Mouse (Mus musculus) liver, embryonic 11.5 days (tissue): ENCODE measurements around the gene Col26a1. TPM values are rescaled to one million over a fixed set of nuclear protein-coding genes. Genes with fewer than 3 reads are reported as not detected.

Experiments
- ATAC-seq: fragments of 200-750 bp; cut with Nextera tagmentation; replicated peaks from 2 replicates; pipeline ENCODE4 v1.8.0; 2017; ENCODE audit warnings: moderate number of reproducible peaks, mild to moderate bottlenecking, moderate TSS enrichment, moderate library complexity; ENCODE audit not compliant: low FRiP score
- DNase-seq: peaks from one replicate; pipeline ENCODE4 v3.0.0-alpha.2; 2017; ENCODE audit warnings: low spot score
- H3K27ac ChIP-seq: fragments of 300-500 bp; sonication (generic); 2 replicates; pipeline ENCODE4 v1.5.1; 2014; ENCODE audit warnings: mild to moderate bottlenecking, low read depth, low read length, control low read depth
- H3K27me3 ChIP-seq: fragments of 300-500 bp; sonication (generic); replicated peaks from 2 replicates; pipeline ENCODE4 v1.6.1; 2014; ENCODE audit warnings: low read length, mixed read lengths; ENCODE audit not compliant: control insufficient read depth, insufficient read depth
- H3K36me3 ChIP-seq: fragments of 300-500 bp; sonication (generic); 2 replicates; pipeline ENCODE4 v1.6.1; 2014; ENCODE audit warnings: mild to moderate bottlenecking, low read length, moderate library complexity, mixed read lengths; ENCODE audit not compliant: control insufficient read depth, insufficient read depth
- H3K4me1 ChIP-seq: fragments of 300-500 bp; sonication (generic); replicated peaks from 2 replicates; pipeline ENCODE4 v1.6.1; 2014; ENCODE audit warnings: low read length, mixed read lengths; ENCODE audit not compliant: control insufficient read depth, insufficient read depth
- H3K4me2 ChIP-seq: fragments of 300-500 bp; sonication (generic); 2 replicates; pipeline ENCODE4 v1.6.1; 2014; ENCODE audit warnings: mild to moderate bottlenecking, control low read depth, moderate library complexity
- H3K4me3 ChIP-seq: fragments of 300-500 bp; sonication (generic); 2 replicates; pipeline ENCODE4 v1.5.1; 2014; ENCODE audit warnings: low read depth, low read length, control low read depth
- H3K9ac ChIP-seq: fragments of 300-500 bp; sonication (generic); 2 replicates; pipeline ENCODE4 v1.6.1; 2014; ENCODE audit warnings: low read depth, low read length, control low read depth
- H3K9me3 ChIP-seq: fragments of 300-500 bp; sonication (generic); 2 replicates; pipeline ENCODE4 v1.6.1; 2016; ENCODE audit warnings: low read length, inconsistent platforms, mixed read lengths; ENCODE audit not compliant: control insufficient read depth
- WGBS: fragments of 180-500 bp; shearing (Covaris S2); extraction: QIAGEN DNeasy Blood & Tissue Kit; methylation state at CpG from one replicate; pipeline ENCODE4 v1.1.7; 2014; 5-methylcytosine and 5-hydroxymethylcytosine counted together
- polyA plus RNA-seq: library from polyadenylated mRNA; unstranded; fragments of >200 nt; fragmentation: Nextera tagmentation; extraction: Ambion mirVana; gene quantifications from 2 replicates; pipeline ENCODE4 v1.2.1, GENCODE M21; 2014

Gene Col26a1
- polyA plus RNA-seq, 1 experiment from 2014 or later: 9.8 TPM

- H3K4me3 ChIP-seq: no peak overlapping the region
- no peak overlapping the region for H3K27ac ChIP-seq
- 0 out of 2 replicates have a peak, but pooled peaks cover 2% of the 10 kb centered on the region for H3K4me1 ChIP-seq
- ATAC-seq: no peak
- H3K4me2 ChIP-seq: no peak overlapping the region
- no peak for DNase-seq
- no peaks in the 10 kb centered on the region for H3K27me3 ChIP-seq
- no peaks in the 10 kb centered on the region for H3K36me3 ChIP-seq
- no peaks in the 10 kb centered on the region for H3K9me3 ChIP-seq
- 93% methylated on average over 8 of the region's 8 CpGs for WGBS
- no peak overlapping the region for H3K9ac ChIP-seq
These were observed 34.7 kb upstream of the Col26a1 start for GRCm38 (mm10) chr5:136917613-136918242.

DNA sequence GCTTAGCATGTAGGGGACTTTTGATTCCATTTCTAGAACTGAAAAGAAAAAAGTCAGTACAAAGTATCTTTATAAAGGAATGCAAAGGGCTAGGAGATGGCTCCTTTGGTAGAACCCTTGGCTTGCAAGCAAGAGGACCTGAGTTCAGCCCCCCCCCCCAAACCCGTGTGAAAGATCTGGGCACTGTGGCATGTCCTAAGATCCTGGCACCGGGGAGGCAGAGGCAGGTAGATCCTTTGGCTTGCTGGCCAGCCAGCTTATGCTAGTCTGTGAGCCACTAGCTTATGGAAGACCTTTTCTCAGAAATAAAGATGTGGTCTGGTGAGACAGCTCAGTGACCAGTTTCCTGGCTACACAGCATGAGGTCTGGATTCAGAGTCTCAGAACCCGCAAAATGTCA lies 31.2 kb upstream of the Col26a1 start:
- 79% methylated on average over 3 of the region's 3 CpGs for WGBS
- H3K9me3 ChIP-seq: no peaks in the 10 kb centered on the region
- no peaks in the 10 kb centered on the region for H3K27me3 ChIP-seq
- H3K27ac ChIP-seq: no peak overlapping the region
- no peaks in the 10 kb centered on the region for H3K4me1 ChIP-seq
- no peak for ATAC-seq
- no peak overlapping the region for H3K9ac ChIP-seq
- no peak overlapping the region for H3K4me3 ChIP-seq
- 0 out of 2 replicates have a peak, but pooled peaks cover 2% of the 10 kb centered on the region for H3K36me3 ChIP-seq
- DNase-seq: no peak
- H3K4me2 ChIP-seq: no peak overlapping the region

DNA sequence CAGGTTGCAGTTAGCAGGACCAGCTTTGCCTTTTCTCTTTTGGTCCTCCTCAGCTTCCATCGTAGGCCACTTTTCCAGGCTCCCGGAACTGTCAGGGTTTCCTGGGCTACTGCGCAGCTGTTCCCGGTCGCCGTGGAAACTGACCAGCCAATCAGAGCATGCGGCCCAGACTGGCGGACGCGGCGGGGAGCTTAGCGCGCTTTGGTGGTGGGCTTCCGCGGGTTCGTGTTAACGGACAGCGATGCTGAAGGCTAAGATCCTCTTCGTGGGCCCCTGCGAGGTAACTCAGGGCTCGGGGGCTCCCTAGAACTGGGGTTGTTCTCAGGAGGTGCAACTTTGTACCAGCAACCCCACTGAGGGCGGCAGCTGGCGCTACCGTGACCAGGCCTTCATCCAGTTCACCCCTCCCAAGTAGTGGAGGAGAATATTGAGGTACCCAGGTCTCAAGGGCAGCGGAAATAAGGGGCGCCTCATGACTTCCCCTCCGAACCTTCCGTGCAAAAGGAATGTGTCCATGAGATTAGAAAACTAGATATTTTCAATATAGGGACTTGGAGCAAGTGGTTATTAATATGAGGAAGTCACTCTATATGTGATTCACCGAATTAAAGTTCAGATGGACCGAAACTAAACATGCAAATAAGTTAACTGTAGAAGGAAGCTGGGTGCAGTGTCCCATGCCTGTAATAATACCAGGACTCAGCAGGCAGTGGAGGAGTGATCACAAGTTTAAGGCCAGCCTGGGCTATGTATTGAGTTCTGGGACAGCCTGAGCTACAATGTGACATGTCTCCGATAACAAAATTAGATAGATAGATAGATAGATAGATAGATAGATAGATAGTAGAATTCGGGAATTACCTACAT lies 25.2 kb upstream of the Col26a1 start, which contains the start of gene Ift22:
Ift22 (plus strand) TSS at position 160 of the 867 bp plus-strand sequence.
- peak; percentile 87 for ATAC-seq
- H3K36me3 ChIP-seq: 0 out of 2 replicates have a peak, but pooled peaks cover 2% of the 10 kb centered on the region
- peak within 1 kb of the TSS; percentile 58 for H3K9ac ChIP-seq
- peak within 1 kb of the TSS; percentile 77 for H3K4me2 ChIP-seq
- WGBS: 8% methylated on average over 32 of the region's 32 CpGs
- 0 out of 2 replicates have a peak, but pooled peaks cover 4% of the 10 kb centered on the region for H3K4me1 ChIP-seq
- no peaks in the 10 kb centered on the region for H3K9me3 ChIP-seq
- H3K27ac ChIP-seq: no peak within 1 kb of the TSS
- peak; percentile 86 for DNase-seq
- H3K27me3 ChIP-seq: no peaks in the 10 kb centered on the region
- peak within 1 kb of the TSS; percentile 69 for H3K4me3 ChIP-seq

DNA sequence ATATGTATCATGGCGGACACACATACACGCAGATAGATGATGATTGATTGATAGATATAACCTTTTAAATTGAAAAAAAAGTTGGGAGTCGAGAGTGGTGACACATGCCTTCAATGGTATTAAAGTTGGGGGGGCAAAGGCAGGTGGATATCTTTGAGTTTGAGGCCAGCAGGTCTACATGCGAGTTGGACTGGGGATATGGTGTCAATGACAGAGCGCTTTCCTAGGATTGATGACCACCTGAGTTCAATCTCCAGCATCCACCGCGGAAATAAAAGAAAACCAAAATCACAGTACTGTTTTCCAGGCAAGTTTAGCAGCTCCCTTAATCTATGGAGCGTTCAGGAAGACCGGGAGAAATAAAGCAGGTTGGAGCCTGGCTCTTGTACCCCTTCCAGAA lies 24.6 kb upstream of the Col26a1 start:
- Histone ChIP-seq H3K9ac (no peak overlapping the region), H3K9me3 (no peaks in the 10 kb centered on the region; the same call in 1 of the 2 replicates), H3K27me3 (no peaks in the 10 kb centered on the region), H3K27ac (no peak overlapping the region), H3K4me1 (0 out of 2 replicates have a peak, but pooled peaks cover 4% of the 10 kb centered on the region), H3K4me3 (peak overlapping the region; percentile 69), H3K36me3 (0 out of 2 replicates have a peak, but pooled peaks cover 2% of the 10 kb centered on the region), H3K4me2 (peak overlapping the region; percentile 77)
- WGBS: 42% methylated on average over 9 of the region's 9 CpGs
- ATAC-seq (no peak), DNase-seq (no peak)

DNA sequence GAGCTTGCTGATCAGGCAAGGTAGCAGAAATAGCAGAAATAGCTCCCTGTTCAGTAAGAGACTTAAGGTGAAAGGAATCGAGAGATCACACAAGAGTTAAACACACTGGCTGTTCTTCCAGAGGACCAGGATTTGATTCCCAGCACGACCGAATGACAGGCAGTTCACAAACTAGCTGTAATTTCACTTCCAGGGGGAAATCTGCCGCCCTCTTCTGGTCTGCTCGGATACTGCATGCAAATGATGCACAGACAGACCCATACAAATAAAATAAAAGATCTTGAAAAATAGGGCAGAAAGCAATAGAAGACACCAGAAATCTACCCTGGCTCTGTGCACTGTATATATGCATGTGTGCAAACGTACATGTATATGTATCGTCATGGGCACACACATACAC lies 22.6 kb upstream of the Col26a1 start:
- H3K4me1 ChIP-seq: 0 out of 2 replicates have a peak, but pooled peaks cover 4% of the 10 kb centered on the region
- no peak for ATAC-seq
- DNase-seq: no peak
- H3K4me3 ChIP-seq: no peak overlapping the region
- no peaks in the 10 kb centered on the region for H3K36me3 ChIP-seq
- 37% methylated on average over 7 of the region's 7 CpGs for WGBS
- no peaks in the 10 kb centered on the region; the same call in 1 of the 2 replicates for H3K9me3 ChIP-seq
- no peak overlapping the region for H3K4me2 ChIP-seq
- H3K27me3 ChIP-seq: no peaks in the 10 kb centered on the region
- H3K9ac ChIP-seq: no peak overlapping the region
- no peak overlapping the region for H3K27ac ChIP-seq

GRCm38 (mm10) chr5:136904621-136905020 lies 21.6 kb upstream of the Col26a1 start:
- 53% methylated on average over 3 of the region's 3 CpGs for WGBS
- no peak overlapping the region for H3K4me2 ChIP-seq
- DNase-seq (no peak), ATAC-seq (no peak)
- H3K27me3 ChIP-seq: no peaks in the 10 kb centered on the region
- no peak overlapping the region for H3K4me3 ChIP-seq
- H3K9ac ChIP-seq: no peak overlapping the region
- H3K4me1 ChIP-seq: 0 out of 2 replicates have a peak, but pooled peaks cover 4% of the 10 kb centered on the region
- no peak overlapping the region for H3K27ac ChIP-seq
- H3K36me3 ChIP-seq: no peaks in the 10 kb centered on the region
- no peaks in the 10 kb centered on the region; the same call in 1 of the 2 replicates for H3K9me3 ChIP-seq

DNA sequence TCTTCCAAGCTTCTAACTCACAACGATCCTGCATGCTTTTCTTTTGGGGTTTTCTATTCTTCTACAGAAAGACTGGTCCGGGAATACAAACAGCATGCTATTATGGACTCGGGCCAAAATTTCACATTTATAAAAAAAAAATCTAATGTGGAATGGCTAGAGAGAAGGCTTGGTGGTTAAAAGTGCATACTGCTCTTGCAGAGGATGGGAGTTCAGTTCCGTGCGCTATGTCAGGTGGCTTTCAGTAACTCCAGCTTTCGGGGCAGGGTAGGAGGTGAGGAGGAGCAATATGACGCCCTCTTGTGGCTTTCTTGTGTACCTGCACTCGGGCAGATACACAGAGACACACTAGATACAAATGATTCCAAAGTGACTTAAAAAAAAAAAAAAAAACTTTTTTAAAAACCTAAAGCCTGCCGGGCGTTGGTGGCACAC lies 12.5 kb upstream of the Col26a1 start:
- Histone ChIP-seq H3K9me3 (no peaks in the 10 kb centered on the region), H3K36me3 (no peaks in the 10 kb centered on the region), H3K4me3 (no peak overlapping the region), H3K27me3 (no peaks in the 10 kb centered on the region), H3K4me1 (no peaks in the 10 kb centered on the region), H3K27ac (no peak overlapping the region), H3K4me2 (no peak overlapping the region), H3K9ac (no peak overlapping the region)
- ATAC-seq (no peak), DNase-seq (no peak)
- WGBS: 56% methylated on average over 10 of the region's 10 CpGs

- Histone ChIP-seq H3K4me3 (no peak overlapping the region), H3K27ac (no peak overlapping the region), H3K27me3 (no peaks in the 10 kb centered on the region), H3K9me3 (no peaks in the 10 kb centered on the region), H3K4me2 (no peak overlapping the region), H3K9ac (no peak overlapping the region), H3K4me1 (no peaks in the 10 kb centered on the region), H3K36me3 (no peaks in the 10 kb centered on the region)
- ATAC-seq: no peak
- WGBS: 61% methylated on average over 25 of the region's 25 CpGs
- DNase-seq: no peak
These were observed 12.0 kb upstream of the Col26a1 start for GRCm38 (mm10) chr5:136894840-136895528.
